Mouse (Mus musculus): ENCODE measurements at regions not wholly inside any gene's neighbourhood (a gene's known extent, or its start where the extent isn't known, plus 50 kb on each side); places are given as distances from the start of the nearest gene placed in this dataset.

DNA sequence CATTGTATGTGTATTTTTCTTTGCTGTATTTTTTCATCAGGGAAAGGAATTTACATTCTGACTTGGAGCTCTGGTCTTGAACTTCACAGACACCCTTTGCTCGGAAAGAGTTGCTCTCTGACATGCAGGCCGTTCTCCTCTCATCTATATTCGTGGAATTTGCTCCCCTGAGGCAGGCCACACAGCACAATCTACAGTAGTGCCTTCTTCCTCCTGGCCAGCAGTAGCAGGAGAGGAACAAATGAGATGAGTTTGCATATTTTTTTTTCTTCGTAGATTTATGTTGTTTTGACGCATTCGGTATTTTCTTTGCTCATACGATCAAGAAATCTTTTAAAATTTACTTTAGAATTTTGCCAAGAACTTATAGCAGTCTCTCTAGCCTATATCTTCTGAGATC, 163.4 kb downstream of the Fam76b start:
- TF ChIP-seq EP300 (IDR thresholded peaks at IDR 0.05; ENCODE audit: low read depth) (no peak), CTCF (IDR thresholded peaks at IDR 0.05; ENCODE audit: low read depth) (no peak)
- Histone ChIP-seq H3K27ac (ENCODE audit: low read depth) (no peak overlapping the region), H3K4me3 (ENCODE audit: low read depth, low read length) (no peak overlapping the region), H3K9me3 (ENCODE audit: low read length) (no peaks in the 10 kb centered on the region), H3K4me1 (ENCODE audit: insufficient read depth) (no peaks in the 10 kb centered on the region), H3K4me2 (ENCODE audit: low read depth, low read length) (no peak overlapping the region), H3K27me3 (ENCODE audit: insufficient read depth, low read length) (no peaks in the 10 kb centered on the region), H3K9ac (replicated peaks) (no peak overlapping the region), H3K36me3 (replicated peaks; ENCODE audit: insufficient read depth, low read length) (no peaks in the 10 kb centered on the region)
- ATAC-seq (no peak), DNase-seq (no peak)
- WGBS (ENCODE audit: insufficient replicate concordance) = 65% methylated on average over 7 of the region's 7 CpGs

- H3K4me2 ChIP-seq (ENCODE audit: low read depth, low read length) = no peak overlapping the region
- no peaks in the 10 kb centered on the region for H3K27me3 ChIP-seq (ENCODE audit: insufficient read depth, low read length)
- TF ChIP-seq EP300 (IDR thresholded peaks at IDR 0.05; ENCODE audit: low read depth) (no peak), CTCF (IDR thresholded peaks at IDR 0.05; ENCODE audit: low read depth) (no peak)
- H3K4me3 ChIP-seq (ENCODE audit: low read depth, low read length) = no peak overlapping the region
- no peak overlapping the region for H3K27ac ChIP-seq (ENCODE audit: low read depth)
- no peak for ATAC-seq
- DNase-seq = no peak
- WGBS (ENCODE audit: insufficient replicate concordance) = 78% methylated on average over 6 of the region's 6 CpGs
- H3K9me3 ChIP-seq (ENCODE audit: low read length) = no peaks in the 10 kb centered on the region
- no peaks in the 10 kb centered on the region for H3K36me3 ChIP-seq (replicated peaks; ENCODE audit: insufficient read depth, low read length)
- no peaks in the 10 kb centered on the region for H3K4me1 ChIP-seq (ENCODE audit: insufficient read depth)
- no peak overlapping the region for H3K9ac ChIP-seq (replicated peaks)
Observed at GRCm38 (mm10) chr9:13992728-13993127, 165.2 kb downstream of the Fam76b start.

- ATAC-seq = no peak
- Histone ChIP-seq H3K36me3 (replicated peaks; ENCODE audit: insufficient read depth, low read length) (no peaks in the 10 kb centered on the region), H3K27me3 (ENCODE audit: insufficient read depth, low read length) (no peaks in the 10 kb centered on the region), H3K4me2 (ENCODE audit: low read depth, low read length) (no peak overlapping the region), H3K9ac (replicated peaks) (no peak overlapping the region), H3K4me3 (ENCODE audit: low read depth, low read length) (no peak overlapping the region), H3K4me1 (ENCODE audit: insufficient read depth) (no peaks in the 10 kb centered on the region), H3K9me3 (ENCODE audit: low read length) (no peaks in the 10 kb centered on the region), H3K27ac (ENCODE audit: low read depth) (no peak overlapping the region)
- TF ChIP-seq CTCF (IDR thresholded peaks at IDR 0.05; ENCODE audit: low read depth) = no peak
- TF ChIP-seq EP300 (IDR thresholded peaks at IDR 0.05; ENCODE audit: low read depth) = no peak
- DNase-seq = no peak
- whole genome bisulfite sequencing (ENCODE audit: insufficient replicate concordance) = 64% methylated on average over 4 of the region's 4 CpGs
Observed at GRCm38 (mm10) chr9:13999358-13999757, 171.8 kb downstream of the Fam76b start.

DNA sequence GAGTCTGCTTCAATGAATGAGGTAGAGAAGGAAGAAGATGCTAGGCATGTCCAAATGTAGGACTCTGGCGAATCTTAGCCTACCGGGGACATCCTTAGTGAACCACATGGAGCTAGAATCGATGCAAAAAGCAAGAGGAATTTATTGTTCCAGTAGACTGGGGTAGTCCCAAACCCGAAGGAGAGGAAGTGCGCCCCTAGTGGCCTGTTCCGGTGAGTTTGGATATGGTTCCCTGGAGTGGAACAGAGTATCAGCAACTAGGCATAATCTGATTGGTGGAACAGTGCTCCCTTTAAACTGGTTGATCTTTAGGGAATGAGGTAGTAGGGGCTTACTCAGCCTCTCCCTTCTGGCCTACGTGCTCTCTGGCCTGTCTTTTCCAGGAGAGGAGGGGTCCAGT, 174.0 kb downstream of the Fam76b start:
- WGBS (ENCODE audit: insufficient replicate concordance) = 66% methylated on average over 7 of the region's 7 CpGs
- Histone ChIP-seq H3K4me3 (ENCODE audit: low read depth, low read length) (no peak overlapping the region), H3K36me3 (replicated peaks; ENCODE audit: insufficient read depth, low read length) (no peaks in the 10 kb centered on the region), H3K27me3 (ENCODE audit: insufficient read depth, low read length) (no peaks in the 10 kb centered on the region), H3K27ac (ENCODE audit: low read depth) (no peak overlapping the region), H3K9ac (replicated peaks) (no peak overlapping the region), H3K4me2 (ENCODE audit: low read depth, low read length) (no peak overlapping the region), H3K4me1 (ENCODE audit: insufficient read depth) (no peaks in the 10 kb centered on the region), H3K9me3 (ENCODE audit: low read length) (no peaks in the 10 kb centered on the region)
- DNase-seq (peak; percentile 29), ATAC-seq (no peak)
- TF ChIP-seq CTCF (IDR thresholded peaks at IDR 0.05; ENCODE audit: low read depth) = peak; percentile 28; the same call in 1 of the 2 replicates
- no peak for TF ChIP-seq EP300 (IDR thresholded peaks at IDR 0.05; ENCODE audit: low read depth)

DNA sequence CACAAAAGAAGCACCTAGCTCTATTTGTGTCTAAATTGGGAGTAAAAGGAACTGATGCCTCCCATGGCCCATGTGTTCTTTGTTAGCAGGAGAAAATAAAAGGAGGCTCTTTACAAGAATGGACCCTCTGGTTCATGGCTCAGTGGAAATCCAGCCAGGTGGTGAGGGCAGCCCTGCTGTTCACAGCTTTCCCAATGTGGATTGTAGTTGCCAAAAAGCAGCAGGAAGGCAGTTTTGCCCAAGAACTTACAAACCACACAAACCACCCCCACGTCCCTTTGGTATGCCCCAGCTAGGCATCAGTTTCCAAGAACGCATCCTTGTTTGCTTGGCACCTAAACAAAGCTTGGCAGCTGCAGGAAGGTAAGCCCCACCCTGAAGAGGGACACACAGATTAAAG, 174.7 kb downstream of the Fam76b start:
- ATAC-seq (no peak), DNase-seq (no peak)
- Histone ChIP-seq H3K4me3 (ENCODE audit: low read depth, low read length) (no peak overlapping the region), H3K27me3 (ENCODE audit: insufficient read depth, low read length) (no peaks in the 10 kb centered on the region), H3K9ac (replicated peaks) (no peak overlapping the region), H3K4me2 (ENCODE audit: low read depth, low read length) (no peak overlapping the region), H3K9me3 (ENCODE audit: low read length) (no peaks in the 10 kb centered on the region), H3K4me1 (ENCODE audit: insufficient read depth) (no peaks in the 10 kb centered on the region), H3K27ac (ENCODE audit: low read depth) (no peak overlapping the region), H3K36me3 (replicated peaks; ENCODE audit: insufficient read depth, low read length) (no peaks in the 10 kb centered on the region)
- TF ChIP-seq EP300 (IDR thresholded peaks at IDR 0.05; ENCODE audit: low read depth) (no peak), CTCF (IDR thresholded peaks at IDR 0.05; ENCODE audit: low read depth) (no peak)
- 66% methylated on average over 2 of the region's 2 CpGs for WGBS (ENCODE audit: insufficient replicate concordance)

DNA sequence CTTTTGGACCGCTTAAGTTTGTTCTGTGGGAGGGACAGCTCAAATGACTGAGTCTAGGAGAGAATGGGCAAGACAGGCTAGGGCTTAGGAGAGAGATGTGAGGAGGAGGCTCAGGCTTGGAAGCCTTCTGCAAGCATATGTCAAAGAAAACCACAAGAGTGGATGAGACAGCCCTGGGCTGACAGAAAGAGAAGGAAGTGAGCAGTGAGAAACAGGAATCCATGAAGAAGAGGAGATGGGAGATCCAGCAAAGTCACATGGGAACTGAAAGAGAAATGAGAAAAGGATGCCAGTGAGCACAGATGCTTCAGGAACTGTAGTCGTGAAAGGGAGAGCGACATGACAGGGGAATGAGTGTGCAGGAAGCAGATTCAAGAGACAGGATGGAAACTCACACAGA, 175.6 kb downstream of the Fam76b start:
- H3K4me2 ChIP-seq (ENCODE audit: low read depth, low read length) = no peak overlapping the region
- no peak overlapping the region for H3K27ac ChIP-seq (ENCODE audit: low read depth)
- no peak overlapping the region for H3K4me3 ChIP-seq (ENCODE audit: low read depth, low read length)
- TF ChIP-seq CTCF (IDR thresholded peaks at IDR 0.05; ENCODE audit: low read depth) = no peak
- TF ChIP-seq EP300 (IDR thresholded peaks at IDR 0.05; ENCODE audit: low read depth) = no peak
- no peak for DNase-seq
- no peaks in the 10 kb centered on the region for H3K4me1 ChIP-seq (ENCODE audit: insufficient read depth)
- H3K27me3 ChIP-seq (ENCODE audit: insufficient read depth, low read length) = no peaks in the 10 kb centered on the region
- H3K9me3 ChIP-seq (ENCODE audit: low read length) = no peaks in the 10 kb centered on the region
- ATAC-seq = no peak
- 61% methylated on average over 3 of the region's 3 CpGs for WGBS (ENCODE audit: insufficient replicate concordance)
- no peak overlapping the region for H3K9ac ChIP-seq (replicated peaks)
- H3K36me3 ChIP-seq (replicated peaks; ENCODE audit: insufficient read depth, low read length) = no peaks in the 10 kb centered on the region
